Mouse (Mus musculus): ENCODE results near the gene 1700056E22Rik.

- no peak for TF ChIP-seq POLR2A (IDR thresholded peaks at IDR 0.05; ENCODE audit: insufficient read length, low read depth)
- TF ChIP-seq CEBPB (IDR thresholded peaks at IDR 0.05; ENCODE audit: insufficient read depth, poor library complexity, severe bottlenecking), result no peak
- no peak for TF ChIP-seq MYOG (IDR thresholded peaks at IDR 0.05; ENCODE audit: control insufficient read depth in 1 of 3, insufficient read depth in 1 of 3, insufficient read length in 2 of 3, low read depth in 2 of 3)
- no peak for TF ChIP-seq POLR2AphosphoS2 (IDR thresholded peaks at IDR 0.05; ENCODE audit: insufficient read length, low read depth)
- no peak for TF ChIP-seq E2F4 (IDR thresholded peaks at IDR 0.05; ENCODE audit: insufficient read depth)
- TF ChIP-seq USF1 (IDR thresholded peaks at IDR 0.05; ENCODE audit: low read depth), result no peak
- no peak for TF ChIP-seq MAX (IDR thresholded peaks at IDR 0.05; ENCODE audit: low read depth)
- TF ChIP-seq MYOD1 (IDR thresholded peaks at IDR 0.05; ENCODE audit: control insufficient read depth in 1 of 3, insufficient read length in 2 of 3, low read depth in 2 of 3), result no peak
- no peak for TF ChIP-seq TCF12 (IDR thresholded peaks at IDR 0.05; ENCODE audit: insufficient read depth, poor library complexity, severe bottlenecking)
Measured at GRCm38 (mm10) chr1:184037802-184038201, 3.7 kb upstream of the 1700056E22Rik start.
